Mouse (Mus musculus) midbrain, embryonic 11.5 days (tissue): ENCODE data around the gene Sdcbp2. TPM values are rescaled to one million over a fixed set of nuclear protein-coding genes. Genes with fewer than 3 reads are reported as not detected.

ENCODE experiments used
- ATAC-seq: fragments of 200-750 bp; cut with Nextera tagmentation; 2 replicates; pipeline ENCODE4 v1.8.0; 2017; ENCODE audit warnings: moderate TSS enrichment, moderate library complexity; ENCODE audit not compliant: low FRiP score
- DNase-seq: peaks from one replicate; pipeline ENCODE4 v3.0.0; 2015; ENCODE audit warnings: low spot score; ENCODE audit errors: missing footprints
- H3K27ac ChIP-seq: fragments of 300-500 bp; sonication (generic); 2 replicates; pipeline ENCODE4 v1.5.1; 2014; ENCODE audit warnings: low read depth, low read length
- H3K27me3 ChIP-seq: fragments of 300-500 bp; sonication (generic); 2 replicates; pipeline ENCODE4 v1.6.1; 2014; ENCODE audit warnings: mild to moderate bottlenecking, low read length, moderate library complexity, mixed read lengths; ENCODE audit not compliant: control insufficient read depth, insufficient read depth
- H3K36me3 ChIP-seq: fragments of 300-500 bp; sonication (generic); 2 replicates; pipeline ENCODE4 v1.6.1; 2014; ENCODE audit warnings: mild to moderate bottlenecking, low read length, moderate library complexity, mixed read lengths; ENCODE audit not compliant: control insufficient read depth, insufficient read depth
- H3K4me1 ChIP-seq: fragments of 300-500 bp; sonication (generic); 2 replicates; pipeline ENCODE4 v1.6.1; 2014; ENCODE audit warnings: low read length; ENCODE audit not compliant: control insufficient read depth, insufficient read depth
- H3K4me2 ChIP-seq: fragments of 300-500 bp; sonication (generic); 2 replicates; pipeline ENCODE4 v1.6.1; 2014; ENCODE audit warnings: mild to moderate bottlenecking, moderate library complexity
- H3K4me3 ChIP-seq: fragments of 300-500 bp; sonication (generic); 2 replicates; pipeline ENCODE4 v1.5.1; 2014; ENCODE audit warnings: low read depth, low read length
- H3K9ac ChIP-seq: fragments of 300-500 bp; sonication (generic); 2 replicates; pipeline ENCODE4 v1.6.1; 2014; ENCODE audit warnings: low read length
- H3K9me3 ChIP-seq: fragments of 300-500 bp; sonication (generic); 2 replicates; pipeline ENCODE4 v1.6.1; 2016; ENCODE audit warnings: low read length; ENCODE audit not compliant: control insufficient read depth
- WGBS: fragments of 180-500 bp; shearing (Covaris S2); extraction: QIAGEN DNeasy Blood & Tissue Kit; methylation state at CpG from one replicate; pipeline ENCODE4 v1.1.7; 2014; 5-methylcytosine and 5-hydroxymethylcytosine counted together
- polyA plus RNA-seq: library from polyadenylated mRNA; unstranded; fragments of >200 nt; fragmentation: Nextera tagmentation; extraction: Ambion mirVana; gene quantifications from 2 replicates; pipeline ENCODE4 v1.2.1, GENCODE M21; 2014

Sdcbp2 gene
- polyA plus RNA-seq, 1 experiment from 2014 or later, result 0.56 TPM

DNA sequence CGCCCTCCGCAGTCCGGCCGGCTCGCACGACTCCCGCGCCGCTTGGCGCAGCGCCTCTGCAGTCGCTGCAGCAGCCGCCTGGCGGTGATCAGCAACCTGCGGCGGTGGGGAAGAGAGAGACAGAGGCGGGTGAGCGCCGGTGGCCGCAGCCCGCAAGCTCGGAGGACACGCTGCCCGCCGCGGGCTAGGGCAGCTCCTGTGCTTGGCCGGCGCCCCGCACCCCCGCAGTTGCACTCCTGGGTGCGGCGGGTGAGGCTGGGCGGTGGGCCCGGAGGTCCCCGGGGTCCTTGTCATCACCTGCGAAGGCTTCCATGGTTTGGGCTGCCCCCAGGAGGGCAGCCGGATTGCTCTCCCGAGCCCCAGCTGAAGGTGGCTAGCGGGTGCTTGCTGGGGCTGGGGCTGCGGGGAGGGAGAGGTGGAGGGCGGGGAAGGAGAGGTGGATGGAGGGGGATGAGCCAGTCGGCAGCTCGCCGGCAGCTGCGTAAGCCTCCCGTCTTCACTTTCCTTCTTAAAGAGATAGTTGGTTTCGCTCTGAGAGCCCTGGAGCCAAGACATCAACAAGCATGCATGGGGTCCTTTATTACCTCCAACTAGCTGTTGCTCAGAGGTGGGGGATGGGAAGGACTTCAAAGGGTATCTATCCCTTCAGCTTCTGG, 59.9 kb downstream of the Sdcbp2 start, which contains the start of gene Snph:
Snph (minus strand) TSS at position 435 of the 656 bp plus-strand sequence.
- Histone ChIP-seq H3K36me3 (no peaks in the 10 kb centered on the region), H3K9ac (peak within 1 kb of the TSS; percentile 77), H3K4me3 (peak within 1 kb of the TSS; percentile 70), H3K4me1 (peaks cover 4% of the 10 kb centered on the region; the same call in 1 of the 2 replicates), H3K27ac (peak within 1 kb of the TSS; percentile 20; the same call in 1 of the 2 replicates), H3K27me3 (peaks cover 7% of the 10 kb centered on the region), H3K4me2 (peak within 1 kb of the TSS; percentile 90), H3K9me3 (no peaks in the 10 kb centered on the region)
- DNase-seq (peak; percentile 95), ATAC-seq (peak; percentile 89)
- WGBS, result under 1% methylated on average over 43 of the region's 47 CpGs

DNA sequence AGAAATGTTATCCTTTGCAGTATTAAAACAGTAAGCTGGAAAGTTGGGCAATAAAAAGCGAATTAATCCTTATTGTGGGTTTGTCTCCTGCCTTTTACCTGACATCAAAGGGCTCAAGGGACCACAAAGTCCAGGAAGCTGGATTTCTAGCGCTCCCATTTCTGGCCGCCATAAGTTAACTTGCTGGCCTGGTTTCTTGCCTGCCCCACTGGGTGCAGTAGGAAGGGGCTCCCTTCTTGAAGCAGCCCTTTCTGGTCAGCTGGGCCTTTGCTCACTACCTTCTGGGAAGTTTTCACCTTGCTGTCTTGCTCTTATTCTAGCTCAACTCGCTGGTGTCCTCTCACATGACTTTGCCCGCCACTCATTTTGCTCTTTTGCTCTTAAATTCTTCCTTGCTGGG, 60.6 kb downstream of the Sdcbp2 start:
- DNase-seq (no peak), ATAC-seq (no peak)
- Histone ChIP-seq H3K4me2 (no peak overlapping the region), H3K27ac (no peak overlapping the region), H3K27me3 (peaks cover 7% of the 10 kb centered on the region), H3K9me3 (no peaks in the 10 kb centered on the region), H3K9ac (no peak overlapping the region), H3K4me1 (peaks cover 4% of the 10 kb centered on the region; the same call in 1 of the 2 replicates), H3K4me3 (no peak overlapping the region), H3K36me3 (no peaks in the 10 kb centered on the region)
- WGBS, result 41% methylated on average over 5 of the region's 5 CpGs

DNA sequence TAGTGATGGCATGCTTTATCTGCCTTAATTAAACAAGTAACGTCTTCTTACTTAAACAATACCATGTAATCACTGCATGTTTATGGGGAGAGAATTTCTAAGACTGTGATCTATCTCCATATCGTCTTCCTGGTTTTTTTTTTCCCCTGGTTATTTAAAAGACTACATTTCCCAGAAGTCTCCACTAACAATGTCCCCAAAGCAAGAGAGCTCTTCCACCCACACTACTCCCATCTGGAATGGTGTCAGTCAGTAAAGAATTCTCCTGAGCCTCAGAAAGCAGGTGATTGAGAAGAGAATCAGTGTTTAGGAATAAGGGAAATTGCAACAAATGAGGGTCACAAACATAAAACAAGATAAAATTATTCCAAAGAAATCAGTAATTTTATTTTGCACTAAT, 62.5 kb downstream of the Sdcbp2 start:
- H3K27me3 ChIP-seq, result peaks cover 7% of the 10 kb centered on the region
- no peaks in the 10 kb centered on the region for H3K9me3 ChIP-seq
- ATAC-seq, result no peak
- DNase-seq, result no peak
- no peak overlapping the region for H3K9ac ChIP-seq
- H3K36me3 ChIP-seq, result no peaks in the 10 kb centered on the region
- H3K4me3 ChIP-seq, result no peak overlapping the region
- 29% methylated on average over 2 of the region's 2 CpGs for WGBS
- no peak overlapping the region for H3K27ac ChIP-seq
- H3K4me1 ChIP-seq, result peaks cover 4% of the 10 kb centered on the region; the same call in 1 of the 2 replicates
- H3K4me2 ChIP-seq, result no peak overlapping the region

DNA sequence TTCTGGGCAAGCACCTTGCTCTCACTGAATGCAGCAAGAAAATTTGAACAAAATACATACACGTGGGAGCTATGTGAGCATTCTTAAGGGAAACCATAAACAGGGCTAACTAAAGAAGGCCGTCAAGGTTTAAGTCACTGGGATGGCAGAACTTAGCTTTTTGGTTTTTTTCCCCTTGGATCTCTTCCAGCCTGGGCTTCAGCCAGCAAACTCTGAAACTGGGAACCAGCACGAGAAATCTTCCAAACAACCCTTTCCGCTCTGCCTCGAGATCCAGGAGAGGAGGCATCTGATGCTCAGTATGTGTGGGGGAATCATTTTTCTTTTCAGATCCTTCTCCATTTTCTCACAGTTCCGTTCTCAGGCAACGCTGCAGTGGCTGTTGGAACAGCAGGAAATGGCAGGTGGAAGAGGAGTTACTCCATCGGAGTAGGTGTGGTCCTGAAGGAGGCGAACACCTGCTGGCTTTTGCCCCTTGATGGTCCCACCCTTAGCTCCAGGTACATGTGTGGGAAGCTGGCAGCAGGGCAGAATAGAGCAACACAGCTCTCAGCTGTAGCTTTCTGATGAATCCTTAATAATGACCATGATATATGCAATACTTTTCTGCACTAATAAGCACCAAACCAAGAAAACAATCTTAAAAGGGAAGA, 63.1 kb downstream of the Sdcbp2 start:
- H3K9me3 ChIP-seq, result no peaks in the 10 kb centered on the region
- ATAC-seq, result no peak
- 73% methylated on average over 9 of the region's 9 CpGs for WGBS

DNA sequence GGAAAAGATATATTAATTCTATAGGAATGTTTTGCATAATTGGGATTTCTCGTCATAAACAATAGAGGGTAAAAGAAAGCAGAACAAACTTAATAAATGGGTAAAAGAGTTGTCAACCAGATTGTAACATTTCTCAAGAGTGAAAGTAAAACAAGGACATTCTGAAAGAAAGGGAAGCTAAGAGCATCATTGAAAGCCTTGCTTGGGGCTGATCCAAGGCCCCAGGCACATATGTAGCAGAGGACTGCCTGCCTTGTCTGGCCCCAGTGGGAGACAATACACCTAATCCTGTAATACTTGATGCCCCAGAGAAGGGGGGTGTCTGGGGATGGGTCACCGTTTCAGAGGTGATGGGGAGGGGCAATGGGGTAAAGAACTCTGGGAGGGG, 63.6 kb downstream of the Sdcbp2 start:
- H3K27ac ChIP-seq, result no peak overlapping the region
- no peak overlapping the region for H3K4me2 ChIP-seq
- peaks cover 6% of the 10 kb centered on the region for H3K27me3 ChIP-seq
- ATAC-seq (no peak), DNase-seq (no peak)
- H3K36me3 ChIP-seq, result no peaks in the 10 kb centered on the region
- no peak overlapping the region for H3K4me3 ChIP-seq
- H3K9ac ChIP-seq, result no peak overlapping the region
- WGBS, result 56% methylated on average over 2 of the region's 2 CpGs
- H3K4me1 ChIP-seq, result peaks cover 4% of the 10 kb centered on the region; the same call in 1 of the 2 replicates
- no peaks in the 10 kb centered on the region for H3K9me3 ChIP-seq

More for the DNA sequence above, 63.1 kb downstream of the Sdcbp2 start:
- no peaks in the 10 kb centered on the region for H3K36me3 ChIP-seq
- no peak overlapping the region for H3K4me3 ChIP-seq
- peaks cover 7% of the 10 kb centered on the region for H3K27me3 ChIP-seq
- peaks cover 4% of the 10 kb centered on the region; the same call in 1 of the 2 replicates for H3K4me1 ChIP-seq
- no peak overlapping the region for H3K9ac ChIP-seq
- H3K4me2 ChIP-seq, result no peak overlapping the region
- no peak overlapping the region for H3K27ac ChIP-seq
- DNase-seq, result no peak

Other genes starting within 250 kb of the Sdcbp2 start
- gene 4921509C19Rik, start 96.5 kb upstream of the Sdcbp2 start, polyA plus RNA-seq, result not detected in 2 replicates
- 295 and 299 TPM in 2 replicates for gene Nsfl1c, start 78.4 kb upstream of the Sdcbp2 start, polyA plus RNA-seq
- gene Fkbp1a, start 30.1 kb upstream of the Sdcbp2 start, polyA plus RNA-seq, result 566 and 602 TPM in 2 replicates
- gene Snph, start 60.0 kb downstream of the Sdcbp2 start, polyA plus RNA-seq, result 1.9 and 2.5 TPM in 2 replicates
- not detected in 2 replicates for gene Rad21l, start 95.9 kb downstream of the Sdcbp2 start, polyA plus RNA-seq
- 3.8 and 5.4 TPM in 2 replicates for gene Tmem74b, start 129.4 kb downstream of the Sdcbp2 start, polyA plus RNA-seq
- gene Psmf1, start 171.6 kb downstream of the Sdcbp2 start, polyA plus RNA-seq, result 44.9 and 46.0 TPM in 2 replicates